Mouse (Mus musculus) C2C12 (cell line): ENCODE data around the gene Nnat. TPM values are rescaled to one million over a fixed set of nuclear protein-coding genes. Genes with fewer than 3 reads are reported as not detected.

Experiments used
- H3K27me3 ChIP-seq: one replicate; pipeline ENCODE4 v1.6.1; 2011; ENCODE audit not compliant: control insufficient read depth, insufficient read depth, insufficient read length
- H3K36me3 ChIP-seq: one replicate; pipeline ENCODE4 v1.6.1; 2011; ENCODE audit not compliant: control insufficient read depth, insufficient read depth
- H3K4me3 ChIP-seq: one replicate; pipeline ENCODE4 v1.5.1; 2011; ENCODE audit warnings: mild to moderate bottlenecking, control low read depth; ENCODE audit not compliant: poor library complexity, insufficient read depth, severe bottlenecking
- H3K79me2 ChIP-seq: one replicate; pipeline ENCODE4 v1.6.1; 2011; ENCODE audit not compliant: control insufficient read depth, insufficient read depth
- H3K79me3 ChIP-seq: one replicate; pipeline ENCODE4 v1.6.1; 2011; ENCODE audit warnings: low read depth, control low read depth
- H3ac ChIP-seq: one replicate; pipeline ENCODE3; 2011; ENCODE audit warnings: low read depth; ENCODE audit not compliant: control insufficient read depth, insufficient read length
- CEBPB ChIP-seq: IDR thresholded peaks from one replicate; pipeline ENCODE4 v1.6.1; 2011; ENCODE audit warnings: low read depth, mild to moderate bottlenecking, control low read depth, moderate library complexity
- CTCF ChIP-seq: IDR thresholded peaks from one replicate; pipeline ENCODE4 v1.5.1; 2011; ENCODE audit not compliant: control insufficient read depth, insufficient read depth, insufficient read length
- FOSL1 ChIP-seq: IDR thresholded peaks from one replicate; pipeline ENCODE4 v1.8.0; 2011; ENCODE audit warnings: mild to moderate bottlenecking, low read length; ENCODE audit not compliant: poor library complexity, insufficient read depth, severe bottlenecking
- MAX ChIP-seq: IDR thresholded peaks from one replicate; pipeline ENCODE4 v1.6.1; 2011; ENCODE audit warnings: mild to moderate bottlenecking, control low read depth
- MYOD1 ChIP-seq: IDR thresholded peaks from one replicate; pipeline ENCODE4 v1.6.1; 2011; ENCODE audit warnings: low read depth; ENCODE audit not compliant: control insufficient read depth, insufficient read length
- MYOG ChIP-seq: IDR thresholded peaks from one replicate; pipeline ENCODE4 v1.6.1; 2011; ENCODE audit not compliant: control insufficient read depth, insufficient read length; ENCODE audit errors: extremely low read depth
- USF1 ChIP-seq: IDR thresholded peaks from one replicate; pipeline ENCODE4 v1.6.1; 2011; ENCODE audit warnings: low read depth, mild to moderate bottlenecking, control low read depth, moderate library complexity
- polyA plus RNA-seq: library from polyadenylated mRNA; unstranded; fragments of >200 nt; fragmentation: generic; extraction: Trizol; gene quantifications from one replicate; pipeline ENCODE4 v1.2.1, GENCODE M21; 2012; ENCODE audit warnings: missing spikeins

Nnat gene
- polyA plus RNA-seq, 1 experiment = 1.3 TPM

- H3K4me3 ChIP-seq = no peak overlapping the region
- H3K79me2 ChIP-seq = no peaks in the 10 kb centered on the region
- H3ac ChIP-seq = no peak overlapping the region
- TF ChIP-seq USF1 (no peak), CEBPB (no peak), MYOG (no peak), MAX (no peak), FOSL1 (no peak), CTCF (no peak), MYOD1 (no peak)
- no peaks in the 10 kb centered on the region for H3K27me3 ChIP-seq
- peaks cover 29% of the 10 kb centered on the region for H3K36me3 ChIP-seq
- no peaks in the 10 kb centered on the region for H3K79me3 ChIP-seq
These were observed 17.5 kb upstream of the Nnat start for GRCm38 (mm10) chr2:157542415-157542814.

GRCm38 (mm10) chr2:157544333-157544888 lies 15.5 kb upstream of the Nnat start:
- H3K36me3 ChIP-seq = peaks cover 34% of the 10 kb centered on the region
- no peak for TF ChIP-seq MAX
- TF ChIP-seq CEBPB = no peak
- no peak for TF ChIP-seq MYOG
- TF ChIP-seq MYOD1 = no peak
- TF ChIP-seq FOSL1 = no peak
- no peak for TF ChIP-seq CTCF
- TF ChIP-seq USF1 = no peak
- no peaks in the 10 kb centered on the region for H3K79me2 ChIP-seq
- no peak overlapping the region for H3ac ChIP-seq
- no peaks in the 10 kb centered on the region for H3K27me3 ChIP-seq
- no peak overlapping the region for H3K4me3 ChIP-seq
- H3K79me3 ChIP-seq = no peaks in the 10 kb centered on the region

DNA sequence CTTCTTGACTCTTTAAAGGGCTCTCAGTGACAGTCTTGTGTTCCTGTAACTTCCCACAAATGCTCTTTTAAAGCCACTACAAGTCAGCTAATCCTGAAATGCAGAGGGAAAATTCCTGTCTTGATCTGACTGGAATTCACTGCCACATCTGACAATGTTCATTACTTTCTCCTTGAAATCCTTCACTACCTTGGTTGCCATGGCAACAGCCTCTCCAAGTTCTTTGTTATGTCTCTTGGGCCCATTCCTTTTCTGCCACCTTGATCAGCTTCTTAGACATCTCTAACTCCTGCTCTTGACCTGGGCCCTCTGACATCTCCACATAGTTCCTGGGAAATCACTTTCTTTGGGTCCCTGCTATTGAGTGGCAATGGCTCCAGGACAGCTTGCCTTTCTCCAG lies 13.2 kb upstream of the Nnat start:
- TF ChIP-seq CEBPB (no peak), USF1 (no peak), FOSL1 (no peak), CTCF (no peak), MAX (no peak), MYOG (no peak)
- H3K27me3 ChIP-seq = no peaks in the 10 kb centered on the region
- H3K79me3 ChIP-seq = peaks cover 5% of the 10 kb centered on the region
- peaks cover 30% of the 10 kb centered on the region for H3K36me3 ChIP-seq
- H3K4me3 ChIP-seq = no peak overlapping the region
- peaks cover 19% of the 10 kb centered on the region for H3K79me2 ChIP-seq
- no peak overlapping the region for H3ac ChIP-seq

- peaks cover 45% of the 10 kb centered on the region for H3K79me2 ChIP-seq
- H3K27me3 ChIP-seq = no peaks in the 10 kb centered on the region
- peaks cover 22% of the 10 kb centered on the region for H3K36me3 ChIP-seq
- H3K79me3 ChIP-seq = peaks cover 7% of the 10 kb centered on the region
- no peak overlapping the region for H3ac ChIP-seq
- no peak for TF ChIP-seq CTCF
- TF ChIP-seq FOSL1 = no peak
- no peak for TF ChIP-seq MYOD1
- no peak for TF ChIP-seq USF1
- TF ChIP-seq MAX = no peak
- TF ChIP-seq MYOG = no peak
- TF ChIP-seq CEBPB = no peak
- no peak overlapping the region for H3K4me3 ChIP-seq
These were observed 9.6 kb upstream of the Nnat start for GRCm38 (mm10) chr2:157550292-157550691.

- Histone ChIP-seq H3K27me3 (no peaks in the 10 kb centered on the region), H3K79me3 (peaks cover 24% of the 10 kb centered on the region), H3K36me3 (peaks cover 39% of the 10 kb centered on the region), H3K79me2 (peaks cover 66% of the 10 kb centered on the region), H3ac (no peak overlapping the region), H3K4me3 (no peak overlapping the region)
- TF ChIP-seq CEBPB (no peak), FOSL1 (no peak), CTCF (no peak), MAX (peak; percentile 66), MYOD1 (no peak), MYOG (no peak), USF1 (peak; percentile 90)
These were observed 7.6 kb upstream of the Nnat start for GRCm38 (mm10) chr2:157552158-157552886.
